Mouse (Mus musculus) myocyte (in vitro differentiated cells): ENCODE data around the gene Enpp7. TPM values are rescaled to one million over a fixed set of nuclear protein-coding genes. Genes with fewer than 3 reads are reported as not detected.

ENCODE experiments used
- H3K27me3 ChIP-seq: one replicate; pipeline ENCODE4 v1.6.1; 2011; ENCODE audit not compliant: control insufficient read depth, insufficient read depth, insufficient read length
- H3K36me3 ChIP-seq: one replicate; pipeline ENCODE4 v1.6.1; 2011; ENCODE audit not compliant: control insufficient read depth, insufficient read depth
- H3K4me2 ChIP-seq: one replicate; pipeline ENCODE4 v1.6.1; 2011; ENCODE audit warnings: low read depth, control low read depth
- H3K4me3 ChIP-seq: one replicate; pipeline ENCODE4 v1.5.1; 2011; ENCODE audit warnings: mild to moderate bottlenecking, control low read depth, moderate library complexity
- H3K79me2 ChIP-seq: one replicate; pipeline ENCODE4 v1.6.1; 2011; ENCODE audit not compliant: control insufficient read depth, insufficient read depth
- H3ac ChIP-seq: one replicate; pipeline ENCODE4 v1.6.1; 2011; ENCODE audit not compliant: control insufficient read depth, insufficient read length
- CEBPB ChIP-seq: IDR thresholded peaks from 2 replicates; pipeline ENCODE4 v1.6.1; 2011; ENCODE audit warnings: mild to moderate bottlenecking, moderate library complexity; ENCODE audit not compliant: poor library complexity, insufficient read depth, severe bottlenecking
- E2F4 ChIP-seq: IDR thresholded peaks from one replicate; pipeline ENCODE4 v1.6.1; 2011; ENCODE audit warnings: mild to moderate bottlenecking, control low read depth, moderate library complexity; ENCODE audit not compliant: insufficient read depth
- MAX ChIP-seq: IDR thresholded peaks from one replicate; pipeline ENCODE4 v1.6.1; 2011; ENCODE audit warnings: low read depth, mild to moderate bottlenecking, control low read depth
- MYOD1 ChIP-seq, 3 experiments: IDR thresholded peaks; one replicate each; pipeline ENCODE4 v1.6.1; 2011; ENCODE audit warnings: control low read depth in 2 of 3, low read depth in 2 of 3, mild to moderate bottlenecking in 2 of 3, moderate library complexity in 1 of 3; ENCODE audit not compliant: insufficient read length in 2 of 3, control insufficient read depth in 1 of 3
- MYOG ChIP-seq, 3 experiments: IDR thresholded peaks; one replicate each; pipeline ENCODE4 v1.6.1; 2011; ENCODE audit warnings: control low read depth in 2 of 3, low read depth in 2 of 3, mild to moderate bottlenecking in 2 of 3; ENCODE audit not compliant: insufficient read length in 2 of 3, control insufficient read depth in 1 of 3, insufficient read depth in 1 of 3
- POLR2A ChIP-seq: IDR thresholded peaks from one replicate; pipeline ENCODE4 v1.6.1; 2011; ENCODE audit warnings: low read depth, mild to moderate bottlenecking, control low read depth, moderate library complexity; ENCODE audit not compliant: insufficient read length
- POLR2AphosphoS2 ChIP-seq: IDR thresholded peaks from one replicate; pipeline ENCODE4 v1.6.1; 2011; ENCODE audit warnings: low read depth, control low read depth; ENCODE audit not compliant: insufficient read length
- REST ChIP-seq: IDR thresholded peaks from one replicate; pipeline ENCODE4 v1.6.1; 2011; ENCODE audit warnings: mild to moderate bottlenecking, control low read depth, moderate library complexity; ENCODE audit not compliant: insufficient read depth, insufficient read length
- SRF ChIP-seq: IDR thresholded peaks from one replicate; pipeline ENCODE4 v1.6.1; 2011; ENCODE audit warnings: low read depth; ENCODE audit not compliant: control insufficient read depth, insufficient read length
- TCF12 ChIP-seq: IDR thresholded peaks from one replicate; pipeline ENCODE4 v1.6.1; 2011; ENCODE audit warnings: mild to moderate bottlenecking, control low read depth; ENCODE audit not compliant: poor library complexity, insufficient read depth, severe bottlenecking
- TCF3 ChIP-seq: IDR thresholded peaks from one replicate; pipeline ENCODE4 v1.6.1; 2011; ENCODE audit warnings: low read depth, control low read depth; ENCODE audit not compliant: insufficient read length
- USF1 ChIP-seq: IDR thresholded peaks from one replicate; pipeline ENCODE4 v1.6.1; 2011; ENCODE audit warnings: low read depth, mild to moderate bottlenecking, control low read depth, moderate library complexity
- polyA plus RNA-seq: library from polyadenylated mRNA; unstranded; fragments of >200 nt; fragmentation: generic; extraction: Trizol; gene quantifications from one replicate; pipeline ENCODE4 v1.2.1, GENCODE M21; 2012; ENCODE audit warnings: missing spikeins

The Enpp7 gene
- polyA plus RNA-seq, result not detected

GRCm38 (mm10) chr11:118987999-118988398 lies at the start of gene Enpp7:
Enpp7 (plus strand) TSS chr11:118988188.
- Histone ChIP-seq H3K4me2 (no peak within 1 kb of the TSS), H3ac (no peak within 1 kb of the TSS), H3K4me3 (no peak within 1 kb of the TSS), H3K36me3 (no peaks in the 10 kb centered on the region), H3K27me3 (peaks cover 1% of the 10 kb centered on the region), H3K79me2 (no peaks in the 10 kb centered on the region)
- TF ChIP-seq USF1, result no peak
- no peak for TF ChIP-seq TCF12
- no peak for TF ChIP-seq E2F4
- TF ChIP-seq MAX, result no peak
- TF ChIP-seq TCF3, result no peak
- TF ChIP-seq POLR2A, result no peak
- TF ChIP-seq MYOD1 (IDR thresholded peaks at IDR 0.05; ENCODE audit: control insufficient read depth in 1 of 3, insufficient read length in 2 of 3, low read depth in 2 of 3), result no peak
- no peak for TF ChIP-seq SRF
- TF ChIP-seq CEBPB, result no peak
- TF ChIP-seq REST, result no peak
- TF ChIP-seq MYOG (IDR thresholded peaks at IDR 0.05; ENCODE audit: control insufficient read depth in 1 of 3, insufficient read depth in 1 of 3, insufficient read length in 2 of 3, low read depth in 2 of 3), result no peak
- TF ChIP-seq POLR2AphosphoS2, result no peak

- H3K27me3 ChIP-seq, result peaks cover 74% of the 10 kb centered on the region
- H3ac ChIP-seq, result no peak overlapping the region
- H3K4me3 ChIP-seq, result no peak overlapping the region
- no peak for TF ChIP-seq MAX
- TF ChIP-seq POLR2AphosphoS2, result no peak
- TF ChIP-seq REST, result no peak
- no peak for TF ChIP-seq MYOG (IDR thresholded peaks at IDR 0.05; ENCODE audit: control insufficient read depth in 1 of 3, insufficient read depth in 1 of 3, insufficient read length in 2 of 3, low read depth in 2 of 3)
- no peak for TF ChIP-seq SRF
- no peak for TF ChIP-seq E2F4
- no peaks in the 10 kb centered on the region for H3K36me3 ChIP-seq
- no peaks in the 10 kb centered on the region for H3K79me2 ChIP-seq
- no peak overlapping the region for H3K4me2 ChIP-seq
These were observed 48.3 kb upstream of the Enpp7 start for GRCm38 (mm10) chr11:118939731-118940130.

- H3K27me3 ChIP-seq, result peaks cover 78% of the 10 kb centered on the region
These were observed 47.4 kb upstream of the Enpp7 start for GRCm38 (mm10) chr11:118940539-118940938.

GRCm38 (mm10) chr11:118941268-118941667 lies 46.7 kb upstream of the Enpp7 start:
- no peaks in the 10 kb centered on the region for H3K36me3 ChIP-seq
- no peaks in the 10 kb centered on the region for H3K79me2 ChIP-seq
- TF ChIP-seq MYOG (IDR thresholded peaks at IDR 0.05; ENCODE audit: control insufficient read depth in 1 of 3, insufficient read depth in 1 of 3, insufficient read length in 2 of 3, low read depth in 2 of 3) (no peak), CEBPB (no peak), TCF3 (no peak), USF1 (no peak), REST (no peak), TCF12 (no peak), SRF (no peak), POLR2A (no peak), POLR2AphosphoS2 (no peak), E2F4 (no peak), MAX (no peak), MYOD1 (IDR thresholded peaks at IDR 0.05; ENCODE audit: control insufficient read depth in 1 of 3, insufficient read length in 2 of 3, low read depth in 2 of 3) (no peak)
- no peak overlapping the region for H3K4me2 ChIP-seq
- H3K4me3 ChIP-seq, result no peak overlapping the region
- no peak overlapping the region for H3ac ChIP-seq
- H3K27me3 ChIP-seq, result peaks cover 81% of the 10 kb centered on the region

More at GRCm38 (mm10) chr11:118940539-118940938, 47.4 kb upstream of the Enpp7 start:
- TF ChIP-seq TCF3, result no peak
- no peak for TF ChIP-seq POLR2A
- no peak for TF ChIP-seq SRF
- no peak for TF ChIP-seq MYOD1 (IDR thresholded peaks at IDR 0.05; ENCODE audit: control insufficient read depth in 1 of 3, insufficient read length in 2 of 3, low read depth in 2 of 3)
- no peak for TF ChIP-seq E2F4
- TF ChIP-seq MAX, result no peak
- TF ChIP-seq MYOG (IDR thresholded peaks at IDR 0.05; ENCODE audit: control insufficient read depth in 1 of 3, insufficient read depth in 1 of 3, insufficient read length in 2 of 3, low read depth in 2 of 3), result no peak
- no peak for TF ChIP-seq USF1
- no peak for TF ChIP-seq TCF12
- no peak for TF ChIP-seq REST
- no peak for TF ChIP-seq POLR2AphosphoS2
- no peak for TF ChIP-seq CEBPB
- Histone ChIP-seq H3ac (no peak overlapping the region), H3K4me3 (no peak overlapping the region), H3K36me3 (no peaks in the 10 kb centered on the region), H3K79me2 (no peaks in the 10 kb centered on the region), H3K4me2 (no peak overlapping the region)

GRCm38 (mm10) chr11:118945868-118946267 lies 42.1 kb upstream of the Enpp7 start:
- Histone ChIP-seq H3K4me3 (no peak overlapping the region), H3K27me3 (peaks cover 73% of the 10 kb centered on the region)

More at GRCm38 (mm10) chr11:118945868-118946267, 42.1 kb upstream of the Enpp7 start:
- no peak overlapping the region for H3ac ChIP-seq
- no peak for TF ChIP-seq TCF3
- TF ChIP-seq REST, result no peak
- no peak for TF ChIP-seq TCF12
- no peak for TF ChIP-seq POLR2A
- no peak for TF ChIP-seq MYOD1 (IDR thresholded peaks at IDR 0.05; ENCODE audit: control insufficient read depth in 1 of 3, insufficient read length in 2 of 3, low read depth in 2 of 3)
- no peak for TF ChIP-seq SRF
- TF ChIP-seq USF1, result no peak
- TF ChIP-seq CEBPB, result no peak
- no peak for TF ChIP-seq MAX
- no peak for TF ChIP-seq POLR2AphosphoS2
- TF ChIP-seq MYOG (IDR thresholded peaks at IDR 0.05; ENCODE audit: control insufficient read depth in 1 of 3, insufficient read depth in 1 of 3, insufficient read length in 2 of 3, low read depth in 2 of 3), result no peak
- TF ChIP-seq E2F4, result no peak
- H3K4me2 ChIP-seq, result no peak overlapping the region
- no peaks in the 10 kb centered on the region for H3K36me3 ChIP-seq
- H3K79me2 ChIP-seq, result no peaks in the 10 kb centered on the region
